8 mouse cellular contexts compared by ENCODE assay signal in genomic region chr3:88521803-88522331, GRCm38 (mm10). TPM values are rescaled to one million over a fixed set of nuclear protein-coding genes. Genes with fewer than 3 reads are reported as not detected.
DNase-seq lines count a peak whose midpoint lies in the region; ATAC-seq and TF ChIP-seq lines count a peak whose summit lies in the region.

No protein-coding gene starts in this region.

- intact Hi-C loops in heart, postnatal 10 days (cut with DNase I), result loop anchor here (1.0 kb wide), 2 partner anchors 34 to 39 kb away; no protein-coding TSS in a partner anchor
- intact Hi-C loops in left cerebral cortex, adult 2 months (cut with DNase I), result loop anchor here (1.0 kb wide), 1 partner anchor 39 kb away; no protein-coding TSS in a partner anchor

- H3K4me3 ChIP-seq in left cerebral cortex, adult 2 months, result no peak overlapping the region

- H3K27ac ChIP-seq in left cerebral cortex, adult 2 months, result no peak overlapping the region

- ATAC-seq in cerebellum, adult (ENCODE audit: insufficient number of reproducible peaks, low FRiP score, low TSS enrichment), result no peak
- peak; percentile 74 for ATAC-seq in megakaryocyte, adult 5-6 weeks (ENCODE audit: poor library complexity, severe bottlenecking)

- TF ChIP-seq CTCF in left cerebral cortex, adult 2 months (IDR thresholded peaks at IDR 0.05), result peak; percentile 95

- DNase-seq in cerebellum, adult 11-12 months, result peak; percentile 42
- DNase-seq in R1 (ENCODE audit: low read depth, low spot score), result peak; percentile 87
- DNase-seq in embryo, embryonic 9.5 days (ENCODE audit: extremely low spot score), result peak; percentile 76
- peak; percentile 77 to 86 for DNase-seq in heart, postnatal 10 days
- DNase-seq in left cerebral cortex, adult 2 months (ENCODE audit: extremely low spot score in 1 of 2, low spot score in 2 of 2), result peak; percentile 43 to 59
- DNase-seq in spleen, adult 12 weeks (ENCODE audit: low spot score), result peak; percentile 62

RNA-seq across cellular contexts. Expression of gene Mex3a, which starts 10.3 kb away (rescaled TPM):
- 1 to 10 TPM; 3.4 to 6.3 TPM for total RNA-seq in heart, postnatal 10 days (2021)
- 1 to 10 TPM; 3.2 TPM for total RNA-seq in left cerebral cortex, adult 2 months (2021)
- total RNA-seq in megakaryocyte, adult 5-6 weeks (2015), result 0.04 and 0.05 TPM in 2 replicates
- total RNA-seq in megakaryocyte, adult 5-6 weeks (2017), result 0.04 and 0.18 TPM in 2 replicates

RNA-seq across cellular contexts. Expression of gene Lmna, which starts 12.1 kb away (rescaled TPM):
- 100 to 1,000 TPM; 164 to 173 TPM for total RNA-seq in heart, postnatal 10 days (2021)
- total RNA-seq in left cerebral cortex, adult 2 months (2021), result 10 to 100 TPM; 59.3 to 61.7 TPM
- 1.5 and 1.9 TPM in 2 replicates for total RNA-seq in megakaryocyte, adult 5-6 weeks (2015)
- 2.5 and 4.5 TPM in 2 replicates for total RNA-seq in megakaryocyte, adult 5-6 weeks (2017)

RNA-seq across cellular contexts. Expression of gene Rab25, which starts 26.2 kb away (rescaled TPM):
- total RNA-seq in heart, postnatal 10 days (2021), result not detected
- total RNA-seq in left cerebral cortex, adult 2 months (2021), result not detected
- total RNA-seq in megakaryocyte, adult 5-6 weeks (2015), result not detected in 2 replicates
- total RNA-seq in megakaryocyte, adult 5-6 weeks (2017), result not detected in 2 replicates

RNA-seq across cellular contexts. Expression of gene Lamtor2, which starts 31.0 kb away (rescaled TPM):
- total RNA-seq in heart, postnatal 10 days (2021), result 10 to 100 TPM; 87.3 to 94.0 TPM
- 10 to 100 TPM; 98.3 to 99.1 TPM for total RNA-seq in left cerebral cortex, adult 2 months (2021)
- 31.3 TPM in 2 replicates for total RNA-seq in megakaryocyte, adult 5-6 weeks (2015)
- total RNA-seq in megakaryocyte, adult 5-6 weeks (2017), result 57.8 and 73.4 TPM in 2 replicates

RNA-seq across cellular contexts. Expression of gene Ubqln4, which starts 31.7 kb away (rescaled TPM):
- total RNA-seq in heart, postnatal 10 days (2021), result 10 to 100 TPM; 56.5 to 57.2 TPM
- total RNA-seq in left cerebral cortex, adult 2 months (2021), result 100 to 1,000 TPM; 137 to 148 TPM
- 10.5 and 14.5 TPM in 2 replicates for total RNA-seq in megakaryocyte, adult 5-6 weeks (2015)
- 15.9 and 16.4 TPM in 2 replicates for total RNA-seq in megakaryocyte, adult 5-6 weeks (2017)

Comparison
In these comparisons a context has a peak if more than half of its experiments do, and no peak if none do; other contexts are left out.
1. RNA of gene Lmna, which starts 12.1 kb away (total RNA-seq): 164 to 173 TPM in heart, postnatal 10 days and 59.3 to 61.7 TPM in left cerebral cortex, adult 2 months; 1.5 to 4.5 TPM in megakaryocyte, adult 5-6 weeks; every median in the first group is over 10 times any median in the second.
2. Peak in every context shown above with its lines, with median percentiles within 50 percentile points of each other: DNase-seq.